Mouse (Mus musculus) intestine, postnatal 0 days (tissue): Measurements from ENCODE around the gene Mboat7. TPM values are rescaled to one million over a fixed set of nuclear protein-coding genes. Genes with fewer than 3 reads are reported as not detected.
"Not testable (repeated sequence)": the region's sequence is repeated elsewhere in the genome, so short reads cannot be mapped to it uniquely, and the experiment has no call there.

Experiments used
- ATAC-seq: fragments of 200-750 bp; cut with Nextera tagmentation; 2 replicates; pipeline ENCODE4 v1.8.0; 2017; ENCODE audit warnings: mild to moderate bottlenecking, moderate TSS enrichment, moderate library complexity
- H3K27ac ChIP-seq: fragments of 300-500 bp; sonication (generic); 2 replicates; pipeline ENCODE4 v1.5.1; 2014; ENCODE audit warnings: mild to moderate bottlenecking, low read depth, low read length, moderate library complexity
- H3K27me3 ChIP-seq: fragments of 300-500 bp; sonication (generic); replicated peaks from 2 replicates; pipeline ENCODE4 v1.6.1; 2014; ENCODE audit warnings: low read length, mixed read lengths; ENCODE audit not compliant: control insufficient read depth, insufficient read depth
- H3K36me3 ChIP-seq: fragments of 300-500 bp; sonication (generic); 2 replicates; pipeline ENCODE4 v1.6.1; 2014; ENCODE audit warnings: mild to moderate bottlenecking, moderate library complexity; ENCODE audit not compliant: control insufficient read depth, insufficient read depth
- H3K4me1 ChIP-seq: fragments of 300-500 bp; sonication (generic); replicated peaks from 2 replicates; pipeline ENCODE4 v1.6.1; 2014; ENCODE audit warnings: antibody characterized with exemption, low read length, mixed read lengths; ENCODE audit not compliant: control insufficient read depth, insufficient read depth
- H3K4me2 ChIP-seq: fragments of 300-500 bp; sonication (generic); replicated peaks from 2 replicates; pipeline ENCODE4 v1.6.1; 2014; ENCODE audit warnings: low read depth, mild to moderate bottlenecking, moderate library complexity
- H3K4me3 ChIP-seq: fragments of 300-500 bp; sonication (generic); 2 replicates; pipeline ENCODE4 v1.5.1; 2014; ENCODE audit warnings: low read depth, low read length
- H3K9ac ChIP-seq: fragments of 300-500 bp; sonication (generic); 2 replicates; pipeline ENCODE4 v1.6.1; 2014; ENCODE audit warnings: mild to moderate bottlenecking, low read depth, low read length
- H3K9me3 ChIP-seq: fragments of 300-500 bp; sonication (generic); 2 replicates; pipeline ENCODE4 v1.6.1; 2016; ENCODE audit warnings: mixed run types; ENCODE audit not compliant: control insufficient read depth
- CTCF ChIP-seq: sonication (generic); IDR thresholded peaks from 2 replicates; pipeline ENCODE4 v1.5.1; 2016; ENCODE audit warnings: low read depth, mild to moderate bottlenecking, control low read depth, antibody characterized with exemption, moderate library complexity
- WGBS: fragments of 180-500 bp; shearing (Covaris S2); extraction: QIAGEN DNeasy Blood & Tissue Kit; methylation state at CpG from one replicate; pipeline ENCODE4 v1.1.7; 2014; 5-methylcytosine and 5-hydroxymethylcytosine counted together
- polyA plus RNA-seq: library from polyadenylated mRNA; unstranded; fragments of >200 nt; fragmentation: Nextera tagmentation; extraction: Ambion mirVana; gene quantifications from 2 replicates; pipeline ENCODE4 v1.2.1, GENCODE M21; 2015

Mboat7 gene
- polyA plus RNA-seq, 1 experiment from 2014 or later, result 28.4 TPM

- Histone ChIP-seq H3K36me3 (peaks cover 8% of the 10 kb centered on the region), H3K4me1 (peaks cover 5% of the 10 kb centered on the region; the same call in 1 of the 2 replicates), H3K4me2 (no peak overlapping the region), H3K27me3 (no peaks in the 10 kb centered on the region), H3K9ac (no peak overlapping the region), H3K9me3 (no peaks in the 10 kb centered on the region), H3K4me3 (no peak overlapping the region), H3K27ac (no peak overlapping the region)
- WGBS, result 67% methylated on average over 1 of the region's 1 CpGs
- TF ChIP-seq CTCF, result no peak
- ATAC-seq, result no peak
Observed at GRCm38 (mm10) chr7:3709000-3709399, 15.7 kb upstream of the Mboat7 start.

- 0 out of 2 replicates have a peak, but pooled peaks have one; percentile 12 for TF ChIP-seq CTCF
- H3K9ac ChIP-seq, H3K4me1 ChIP-seq, H3K4me3 ChIP-seq, ATAC-seq, H3K4me2 ChIP-seq, H3K27ac ChIP-seq, H3K9me3 ChIP-seq, H3K36me3 ChIP-seq, H3K27me3 ChIP-seq: not testable (repeated sequence)
- WGBS, result 34% methylated on average over 5 of the region's 5 CpGs
Observed at GRCm38 (mm10) chr7:3708447-3708980, 15.2 kb upstream of the Mboat7 start.

- H3K4me2 ChIP-seq, result no peak overlapping the region
- peaks cover 5% of the 10 kb centered on the region; the same call in 1 of the 2 replicates for H3K4me1 ChIP-seq
- ATAC-seq, result no peak
- no peaks in the 10 kb centered on the region for H3K9me3 ChIP-seq
- peaks cover 8% of the 10 kb centered on the region for H3K36me3 ChIP-seq
- no peaks in the 10 kb centered on the region for H3K27me3 ChIP-seq
- WGBS, result 39% methylated on average over 7 of the region's 7 CpGs
- H3K9ac ChIP-seq, result no peak overlapping the region
- H3K27ac ChIP-seq, result no peak overlapping the region
- TF ChIP-seq CTCF, result no peak
- H3K4me3 ChIP-seq, result no peak overlapping the region
Observed at GRCm38 (mm10) chr7:3707568-3708413, 14.5 kb upstream of the Mboat7 start.

- H3K9ac ChIP-seq, result no peak overlapping the region
- TF ChIP-seq CTCF, result no peak
- no peaks in the 10 kb centered on the region for H3K27me3 ChIP-seq
- no peak overlapping the region; the same call in 1 of the 2 replicates for H3K27ac ChIP-seq
- 44% methylated on average over 4 of the region's 4 CpGs for WGBS
- ATAC-seq, result no peak
- H3K36me3 ChIP-seq, result peaks cover 8% of the 10 kb centered on the region
- no peak overlapping the region for H3K4me2 ChIP-seq
- H3K9me3 ChIP-seq, result no peaks in the 10 kb centered on the region
- H3K4me3 ChIP-seq, result no peak overlapping the region
- peaks cover 5% of the 10 kb centered on the region; the same call in 1 of the 2 replicates for H3K4me1 ChIP-seq
Observed at GRCm38 (mm10) chr7:3707027-3707426, 13.7 kb upstream of the Mboat7 start.

- ATAC-seq, result no peak
- Histone ChIP-seq H3K27me3 (no peaks in the 10 kb centered on the region), H3K4me2 (peak overlapping the region; percentile 71; the same call in 1 of the 2 replicates), H3K4me3 (no peak overlapping the region; the same call in 1 of the 2 replicates), H3K27ac (no peak overlapping the region), H3K9me3 (no peaks in the 10 kb centered on the region), H3K36me3 (peaks cover 8% of the 10 kb centered on the region), H3K9ac (no peak overlapping the region; the same call in 1 of the 2 replicates), H3K4me1 (peaks cover 5% of the 10 kb centered on the region; the same call in 1 of the 2 replicates)
- TF ChIP-seq CTCF, result no peak
- WGBS, result 32% methylated on average over 11 of the region's 11 CpGs
Observed at GRCm38 (mm10) chr7:3706343-3706934, 13.1 kb upstream of the Mboat7 start.

GRCm38 (mm10) chr7:3705911-3706310 lies 12.6 kb upstream of the Mboat7 start:
- Histone ChIP-seq H3K27ac (peak overlapping the region; percentile 35; the same call in 1 of the 2 replicates), H3K36me3 (peaks cover 12% of the 10 kb centered on the region), H3K4me1 (peaks cover 5% of the 10 kb centered on the region; the same call in 1 of the 2 replicates), H3K9me3 (no peaks in the 10 kb centered on the region), H3K4me3 (no peak overlapping the region; the same call in 1 of the 2 replicates), H3K4me2 (peak overlapping the region; percentile 71), H3K27me3 (no peaks in the 10 kb centered on the region), H3K9ac (peak overlapping the region; percentile 26; the same call in 1 of the 2 replicates)
- ATAC-seq, result no peak
- TF ChIP-seq CTCF, result no peak
- 14% methylated on average over 6 of the region's 6 CpGs for WGBS

- not testable (repeated sequence) for H3K9me3 ChIP-seq, H3K4me1 ChIP-seq, ATAC-seq, H3K27me3 ChIP-seq, H3K27ac ChIP-seq
- Histone ChIP-seq H3K4me3 (peak overlapping the region; percentile 73), H3K9ac (peak overlapping the region; percentile 74; the same call in 1 of the 2 replicates), H3K36me3 (peaks cover 15% of the 10 kb centered on the region), H3K4me2 (peak overlapping the region; percentile 71)
- WGBS, result 5% methylated on average over 6 of the region's 7 CpGs
Observed at GRCm38 (mm10) chr7:3705461-3705860, 12.1 kb upstream of the Mboat7 start.
